Comparison of ENCODE assay signal across 8 mouse cellular contexts in genomic region chr8:110920032-110920772, GRCm38 (mm10). TPM values are rescaled to one million over a fixed set of nuclear protein-coding genes. Genes with fewer than 3 reads are reported as not detected.
A peak's percentile ranks its signal among the peaks of the same experiment; 100 is the strongest.
DNase-seq lines count a peak whose midpoint lies in the region; ATAC-seq and TF ChIP-seq lines count a peak whose summit lies in the region.

No protein-coding gene starts in this region.

- peak overlapping the region; percentile 72 for H3K27ac ChIP-seq in CH12.LX (ENCODE audit: insufficient read depth, low read depth)
- peak overlapping the region; percentile 81 for H3K27ac ChIP-seq in heart, embryonic 15.5 days
- peak overlapping the region; percentile 95 for H3K27ac ChIP-seq in liver, embryonic 13.5 days
- peak overlapping the region; percentile 73 for H3K27ac ChIP-seq in stomach, embryonic 16.5 days (ENCODE audit: low read length)

- peaks cover 11 to 61% of the 10 kb centered on the region in 2 experiments for H3K4me1 ChIP-seq in CH12.LX (ENCODE audit: control insufficient read depth in 1 of 2, insufficient read depth in 2 of 2)
- peaks cover 22% of the 10 kb centered on the region for H3K4me1 ChIP-seq in heart, embryonic 15.5 days (replicated peaks)
- peaks cover 71% of the 10 kb centered on the region for H3K4me1 ChIP-seq in liver, embryonic 13.5 days (replicated peaks)
- H3K4me1 ChIP-seq in stomach, embryonic 16.5 days (ENCODE audit: control insufficient read depth, insufficient read depth, low read length): peaks cover 18% of the 10 kb centered on the region

- H3K36me3 ChIP-seq in CH12.LX (replicated peaks in 1 of 2; ENCODE audit: control insufficient read depth in 1 of 2, insufficient read depth in 1 of 2, low read length in 1 of 2): peaks cover 4 to 24% of the 10 kb centered on the region in 2 experiments
- H3K36me3 ChIP-seq in heart, embryonic 15.5 days: no peaks in the 10 kb centered on the region
- H3K36me3 ChIP-seq in liver, embryonic 13.5 days: peaks cover 21% of the 10 kb centered on the region
- H3K36me3 ChIP-seq in stomach, embryonic 16.5 days (ENCODE audit: control insufficient read depth, insufficient read depth, low read length): no peaks in the 10 kb centered on the region

- H3K27me3 ChIP-seq in CH12.LX (replicated peaks): no peaks in the 10 kb centered on the region
- no peaks in the 10 kb centered on the region for H3K27me3 ChIP-seq in heart, embryonic 15.5 days
- H3K27me3 ChIP-seq in liver, embryonic 13.5 days: no peaks in the 10 kb centered on the region
- no peaks in the 10 kb centered on the region for H3K27me3 ChIP-seq in stomach, embryonic 16.5 days (ENCODE audit: control insufficient read depth, insufficient read depth, low read length)

- ATAC-seq in activated CD4-positive, CD25-positive, alpha-beta regulatory T cell, adult 4 months: peak; percentile 47
- ATAC-seq in heart, embryonic 15.5 days (replicated peaks; ENCODE audit: insufficient number of reproducible peaks, insufficient read depth, low FRiP score, low read depth): peak; percentile 6; the same call in 1 of the 2 replicates
- peak; percentile 10 for ATAC-seq in liver, embryonic 13.5 days (ENCODE audit: low read depth)
- peak; percentile 3; the same call in 1 of the 2 replicates for ATAC-seq in stomach, embryonic 16.5 days (ENCODE audit: insufficient read depth, low FRiP score)

- H3K4me3 ChIP-seq in CH12.LX (replicated peaks in 1 of 3; ENCODE audit: low read depth in 2 of 3, low read length in 2 of 3, poor library complexity in 1 of 3): peak overlapping the region; percentile 87 to 98 (median 89)
- peak overlapping the region; percentile 84 for H3K4me3 ChIP-seq in heart, embryonic 15.5 days
- H3K4me3 ChIP-seq in liver, embryonic 13.5 days (replicated peaks): peak overlapping the region; percentile 93
- peak overlapping the region; percentile 83 for H3K4me3 ChIP-seq in stomach, embryonic 16.5 days (replicated peaks; ENCODE audit: low read length)

- no peak for TF ChIP-seq POLR2A in CH12.LX (IDR thresholded peaks at IDR 0.05; ENCODE audit: low read depth, low read length)

- H3K4me2 ChIP-seq in CH12.LX (ENCODE audit: insufficient read depth, low read depth, poor library complexity, severe bottlenecking): peak overlapping the region; percentile 89
- peak overlapping the region; percentile 73 for H3K4me2 ChIP-seq in heart, embryonic 15.5 days
- H3K4me2 ChIP-seq in liver, embryonic 13.5 days: peak overlapping the region; percentile 78
- peak overlapping the region; percentile 67 for H3K4me2 ChIP-seq in stomach, embryonic 16.5 days (ENCODE audit: low read depth, low read length)

- peaks cover 4% of the 10 kb centered on the region for H3K9me3 ChIP-seq in CH12.LX (replicated peaks; ENCODE audit: low read length)
- H3K9me3 ChIP-seq in heart, embryonic 15.5 days (replicated peaks): no peaks in the 10 kb centered on the region
- no peaks in the 10 kb centered on the region for H3K9me3 ChIP-seq in liver, embryonic 13.5 days (replicated peaks)
- no peaks in the 10 kb centered on the region for H3K9me3 ChIP-seq in stomach, embryonic 16.5 days (replicated peaks; ENCODE audit: control insufficient read depth, low read length)

- peaks cover 52% of the 10 kb centered on the region for H3K79me2 ChIP-seq in CH12.LX (replicated peaks; ENCODE audit: control insufficient read depth, extremely low read depth, insufficient read depth, poor library complexity, severe bottlenecking)

- 2% methylated on average over 37 of the region's 37 CpGs for WGBS in heart, embryonic 15.5 days
- WGBS in liver, embryonic 13.5 days (ENCODE audit: insufficient replicate concordance): 4% methylated on average over 27 of the region's 37 CpGs
- 3% methylated on average over 35 of the region's 37 CpGs for WGBS in stomach, embryonic 16.5 days

- TF ChIP-seq RAD21 in CH12.LX (IDR thresholded peaks at IDR 0.05; ENCODE audit: low read depth, low read length): no peak

- peak overlapping the region; percentile 96 for H3K9ac ChIP-seq in CH12.LX (ENCODE audit: insufficient read depth, low read depth)
- H3K9ac ChIP-seq in heart, embryonic 15.5 days: peak overlapping the region; percentile 94
- peak overlapping the region; percentile 97 for H3K9ac ChIP-seq in liver, embryonic 13.5 days
- peak overlapping the region; percentile 86 for H3K9ac ChIP-seq in stomach, embryonic 16.5 days (ENCODE audit: low read length)

- no peak for TF ChIP-seq EP300 in CH12.LX (IDR thresholded peaks at IDR 0.05; ENCODE audit: low read length)

- in situ Hi-C loops in CH12.LX (cut with MboI; ENCODE audit: low pct_ligation_motif_present, low pct_unique_long_range_greater_than_20kb, low sequenced_read_pairs): no loop called here

- dilution Hi-C loops in CH12.LX (cut with MboI; ENCODE audit: extremely low pct_ligation_motif_present, extremely low pct_unique_long_range_greater_than_20kb, low sequenced_read_pairs): no loop called here

- no peak for TF ChIP-seq CTCF in CH12.LX (conservative IDR thresholded peaks at IDR 0.05 in 1 of 2, IDR thresholded peaks at IDR 0.05 in 1 of 2; ENCODE audit: low read depth in 2 of 2, low read length in 2 of 2)

- DNase-seq in kidney, adult 9 months: peak; percentile 41
- no peak for DNase-seq in kidney, adult 18-20 months
- DNase-seq in CH12.LX (ENCODE audit: extremely low read depth): no peak
- DNase-seq in liver, embryonic 13.5 days: no peak
- DNase-seq in urinary bladder, postnatal 36 days (ENCODE audit: low spot score in 2 of 2): no peak

TF ChIP-seq in CH12.LX, 34 proteins besides CTCF, POLR2A, EP300 and RAD21:
- TF ChIP-seq CHD2 (IDR thresholded peaks at IDR 0.05; ENCODE audit: low read length): no peak
- TF ChIP-seq SIN3A (IDR thresholded peaks at IDR 0.05; ENCODE audit: low read length): peak; percentile 58
- TF ChIP-seq MAZ (IDR thresholded peaks at IDR 0.05; ENCODE audit: low read depth, low read length): no peak

RNA-seq across cellular contexts. Expression of gene St3gal2, which starts 0.5 kb away (rescaled TPM):
- total RNA-seq in CH12.LX (2012; rRNA removed) (14.6 and 16.9 TPM in 2 replicates), CH12.LX (2014; rRNA removed) (16.4 and 17.0 TPM in 2 replicates)
- polyA plus RNA-seq in CH12.LX (2012; ENCODE audit: insufficient read length, low read depth): 41.4 and 44.5 TPM in 2 replicates
- polyA plus RNA-seq in activated CD4-positive, CD25-positive, alpha-beta regulatory T cell, adult 4 months (2017; shearing (Covaris generic)): 10 to 100 TPM in 1 of 2 experiments, 1 to 10 TPM in 1; 8.7 to 10.1 TPM
- polyA plus RNA-seq in heart, embryonic 15.5 days (2015; fragmentation: Nextera tagmentation; extraction: Ambion mirVana): 15.2 and 17.2 TPM in 2 replicates
- 21.0 and 25.2 TPM in 2 replicates for polyA plus RNA-seq in liver, embryonic 13.5 days (2015; fragmentation: Nextera tagmentation; extraction: Ambion mirVana)
- 17.0 and 17.1 TPM in 2 replicates for polyA plus RNA-seq in stomach, embryonic 16.5 days (2015; fragmentation: Nextera tagmentation; extraction: Ambion mirVana)

RNA-seq across cellular contexts. Expression of gene Fuk, which starts 17.9 kb away (rescaled TPM):
- 14.3 and 14.4 TPM in 2 replicates for total RNA-seq in CH12.LX (2012; rRNA removed)
- total RNA-seq in CH12.LX (2014; rRNA removed): 6.6 and 6.8 TPM in 2 replicates
- 6.4 and 7.0 TPM in 2 replicates for polyA plus RNA-seq in CH12.LX (2012; ENCODE audit: insufficient read length, low read depth)
- 1 to 10 TPM; 1.9 to 2.3 TPM for polyA plus RNA-seq in activated CD4-positive, CD25-positive, alpha-beta regulatory T cell, adult 4 months (2017; shearing (Covaris generic))
- 4.8 and 7.1 TPM in 2 replicates for polyA plus RNA-seq in heart, embryonic 15.5 days (2015; fragmentation: Nextera tagmentation; extraction: Ambion mirVana)
- 2.8 and 3.0 TPM in 2 replicates for polyA plus RNA-seq in liver, embryonic 13.5 days (2015; fragmentation: Nextera tagmentation; extraction: Ambion mirVana)
- polyA plus RNA-seq in stomach, embryonic 16.5 days (2015; fragmentation: Nextera tagmentation; extraction: Ambion mirVana): 12.2 and 13.3 TPM in 2 replicates
